ENCODE assay signal across 16 mouse cellular contexts in genomic region chr7:90083799-90084198, GRCm38 (mm10). TPM values are rescaled to one million over a fixed set of nuclear protein-coding genes. Genes with fewer than 3 reads are reported as not detected.
DNase-seq lines count a peak whose midpoint lies in the region; ATAC-seq and TF ChIP-seq lines count a peak whose summit lies in the region.
"Had no signal": no experiment of that assay in that cellular context is flagged by ENCODE, and none has a peak within 500 bp of the region (broad histone marks: within the 10 kb centered on the region; RNA-seq: fewer than 3 reads in every experiment).

No protein-coding gene starts in this region.

- 0 out of 2 replicates have a peak overlapping the region, but pooled peaks have one; percentile 18 for H3K27ac ChIP-seq in embryonic facial prominence, embryonic 14.5 days (replicated peaks; ENCODE audit: low read depth, low read length)
- H3K27ac ChIP-seq in embryonic facial prominence, embryonic 10.5 days (replicated peaks), result no peak overlapping the region
- peak overlapping the region; percentile 95 for H3K27ac ChIP-seq in liver, embryonic 15.5 days (replicated peaks)
- no peak overlapping the region for H3K27ac ChIP-seq in stomach, postnatal 0 days (replicated peaks)
- H3K27ac ChIP-seq: hindbrain, embryonic 13.5 days; limb, embryonic 10.5 days; neural tube, embryonic 12.5 days had no signal

- no peak for ATAC-seq in embryonic facial prominence, embryonic 14.5 days (ENCODE audit: low read depth)
- ATAC-seq in liver, embryonic 15.5 days (ENCODE audit: insufficient read depth), result peak; percentile 61
- peak; percentile 61; the same call in 1 of the 2 replicates for ATAC-seq in stomach, postnatal 0 days (ENCODE audit: low FRiP score, low TSS enrichment)
- ATAC-seq in inflammation-experienced regulatory T-cells, adult 6 months, result no peak

- no peak for TF ChIP-seq CTCF in stomach, postnatal 0 days (IDR thresholded peaks at IDR 0.05; ENCODE audit: low read depth)

- H3K27me3 ChIP-seq in embryonic facial prominence, embryonic 14.5 days (replicated peaks; ENCODE audit: control insufficient read depth, insufficient read depth, low read length), result no peaks in the 10 kb centered on the region
- H3K27me3 ChIP-seq in embryonic facial prominence, embryonic 10.5 days (replicated peaks; ENCODE audit: low read depth, poor library complexity, severe bottlenecking), result no peaks in the 10 kb centered on the region
- no peaks in the 10 kb centered on the region for H3K27me3 ChIP-seq in liver, embryonic 15.5 days
- no peaks in the 10 kb centered on the region for H3K27me3 ChIP-seq in stomach, postnatal 0 days (ENCODE audit: control insufficient read depth, insufficient read depth, low read length)
- H3K27me3 ChIP-seq: hindbrain, embryonic 13.5 days; neural tube, embryonic 12.5 days had no signal

- no peak for TF ChIP-seq EP300 in stomach, postnatal 0 days (optimal IDR thresholded peaks at IDR 0.05)

- no peak overlapping the region for H3K4me3 ChIP-seq in embryonic facial prominence, embryonic 14.5 days (ENCODE audit: low read depth, low read length)
- H3K4me3 ChIP-seq in embryonic facial prominence, embryonic 10.5 days, result no peak overlapping the region
- peak overlapping the region; percentile 16; the same call in 1 of the 2 replicates for H3K4me3 ChIP-seq in liver, embryonic 15.5 days (replicated peaks)
- no peak overlapping the region for H3K4me3 ChIP-seq in stomach, postnatal 0 days (ENCODE audit: low read depth, low read length)
- H3K4me3 ChIP-seq: hindbrain, embryonic 13.5 days; limb, embryonic 10.5 days; neural tube, embryonic 12.5 days had no signal

- no peak overlapping the region for H3K9ac ChIP-seq in embryonic facial prominence, embryonic 14.5 days (ENCODE audit: low read depth, low read length)
- peak overlapping the region; percentile 33 for H3K9ac ChIP-seq in liver, embryonic 15.5 days
- no peak overlapping the region for H3K9ac ChIP-seq in stomach, postnatal 0 days (ENCODE audit: low read length)
- H3K9ac ChIP-seq: hindbrain, embryonic 13.5 days; neural tube, embryonic 12.5 days had no signal

- no peaks in the 10 kb centered on the region for H3K9me3 ChIP-seq in embryonic facial prominence, embryonic 14.5 days (ENCODE audit: control insufficient read depth, low read length)
- no peaks in the 10 kb centered on the region for H3K9me3 ChIP-seq in embryonic facial prominence, embryonic 10.5 days
- no peaks in the 10 kb centered on the region for H3K9me3 ChIP-seq in liver, embryonic 15.5 days (replicated peaks)
- no peaks in the 10 kb centered on the region for H3K9me3 ChIP-seq in stomach, postnatal 0 days (ENCODE audit: control insufficient read depth, low read length)
- H3K9me3 ChIP-seq: hindbrain, embryonic 13.5 days; limb, embryonic 10.5 days; neural tube, embryonic 12.5 days had no signal

- 57% methylated on average over 7 of the region's 7 CpGs for WGBS in embryonic facial prominence, embryonic 14.5 days
- 80% methylated on average over 7 of the region's 7 CpGs for WGBS in embryonic facial prominence, embryonic 10.5 days
- WGBS in liver, embryonic 15.5 days (ENCODE audit: insufficient replicate concordance), result 34% methylated on average over 7 of the region's 7 CpGs
- WGBS in stomach, postnatal 0 days, result 40% methylated on average over 7 of the region's 7 CpGs

- intact Hi-C loops in left cerebral cortex, postnatal 25 days (cut with DNase I), result no loop called here

- no peak for DNase-seq in embryonic facial prominence, embryonic 14.5 days (ENCODE audit: low spot score)
- no peak for DNase-seq in embryonic facial prominence, embryonic 10.5 days (ENCODE audit: low spot score)
- peak; percentile 20 for DNase-seq in lung, postnatal 10 days
- no peak for DNase-seq in lung, adult 18-20 months
- DNase-seq in stomach, postnatal 0 days (ENCODE audit: low spot score), result no peak
- no peak for DNase-seq in left cerebral cortex, postnatal 25 days (ENCODE audit: low spot score in 2 of 2)
- DNase-seq: adrenal gland, postnatal 14 days; cerebellum, adult 8-10 months; kidney, adult 18-20 months; layer of hippocampus, postnatal 36 days; thymus, postnatal 36 days had no signal

- peaks cover 8% of the 10 kb centered on the region for H3K4me1 ChIP-seq in embryonic facial prominence, embryonic 14.5 days (ENCODE audit: control insufficient read depth, insufficient read depth, low read length)
- H3K4me1 ChIP-seq in embryonic facial prominence, embryonic 10.5 days, result no peaks in the 10 kb centered on the region
- H3K4me1 ChIP-seq in liver, embryonic 15.5 days (replicated peaks), result peaks cover 60% of the 10 kb centered on the region
- H3K4me1 ChIP-seq in stomach, postnatal 0 days (replicated peaks; ENCODE audit: control insufficient read depth, insufficient read depth), result no peaks in the 10 kb centered on the region
- H3K4me1 ChIP-seq: hindbrain, embryonic 13.5 days; limb, embryonic 10.5 days; neural tube, embryonic 12.5 days had no signal

- H3K36me3 ChIP-seq in embryonic facial prominence, embryonic 14.5 days (ENCODE audit: control insufficient read depth, insufficient read depth, low read length), result no peaks in the 10 kb centered on the region
- no peaks in the 10 kb centered on the region for H3K36me3 ChIP-seq in embryonic facial prominence, embryonic 10.5 days (replicated peaks)
- no peaks in the 10 kb centered on the region for H3K36me3 ChIP-seq in liver, embryonic 15.5 days (replicated peaks)
- H3K36me3 ChIP-seq in stomach, postnatal 0 days (ENCODE audit: control insufficient read depth, insufficient read depth, low read length), result no peaks in the 10 kb centered on the region
- H3K36me3 ChIP-seq: hindbrain, embryonic 13.5 days; limb, embryonic 10.5 days; neural tube, embryonic 12.5 days had no signal

- no peak overlapping the region for H3K4me2 ChIP-seq in embryonic facial prominence, embryonic 14.5 days (ENCODE audit: low read depth, low read length)
- peak overlapping the region; percentile 57 for H3K4me2 ChIP-seq in liver, embryonic 15.5 days
- no peak overlapping the region for H3K4me2 ChIP-seq in stomach, postnatal 0 days (replicated peaks; ENCODE audit: low read depth)
- H3K4me2 ChIP-seq: hindbrain, embryonic 13.5 days; neural tube, embryonic 12.5 days had no signal

RNA-seq across cellular contexts. Expression of gene Picalm, which starts 46.2 kb away (rescaled TPM):
- 59.0 and 60.0 TPM in 2 replicates for polyA plus RNA-seq in embryonic facial prominence, embryonic 14.5 days (2014; fragmentation: Nextera tagmentation; extraction: Ambion mirVana)
- 29.0 and 30.3 TPM in 2 replicates for polyA plus RNA-seq in embryonic facial prominence, embryonic 10.5 days (2016; fragmentation: Nextera tagmentation; extraction: Ambion mirVana)
- 44.8 and 45.1 TPM in 2 replicates for polyA plus RNA-seq in liver, embryonic 15.5 days (2015; fragmentation: Nextera tagmentation; extraction: Ambion mirVana)
- 25.1 and 25.3 TPM in 2 replicates for polyA plus RNA-seq in stomach, postnatal 0 days (2015; fragmentation: Nextera tagmentation; extraction: Ambion mirVana)
- 100 to 1,000 TPM; 134 to 143 TPM for total RNA-seq in left cerebral cortex, postnatal 25 days (2021)
- 10 to 100 TPM; 60.5 to 86.9 (median 80.0) TPM for polyA plus RNA-seq in inflammation-experienced regulatory T-cells, adult 6 months (2017; shearing (Covaris generic))

Comparison
In these comparisons a context has a peak if more than half of its experiments do, and no peak if none do; other contexts are left out.
1. H3K27ac ChIP-seq: peak in embryonic facial prominence, embryonic 14.5 days (single experiment) and liver, embryonic 15.5 days (single experiment); none in embryonic facial prominence, embryonic 10.5 days (single experiment) and stomach, postnatal 0 days (single experiment).
2. ATAC-seq: peak in liver, embryonic 15.5 days (single experiment) and stomach, postnatal 0 days (single experiment); none in embryonic facial prominence, embryonic 14.5 days (single experiment) and inflammation-experienced regulatory T-cells, adult 6 months (single experiment).